Mouse (Mus musculus): ENCODE measurements around the gene Syce1. TPM values are rescaled to one million over a fixed set of nuclear protein-coding genes. Genes with fewer than 3 reads are reported as not detected.

The Syce1 gene
- polyA plus RNA-seq, 1 experiment from 2014 or later, result not detected

- no peak for ATAC-seq (ENCODE audit: insufficient number of reproducible peaks, insufficient read depth, low FRiP score, low read depth)
- no peak within 1 kb of the TSS for H3K9ac ChIP-seq (ENCODE audit: low read length)
- H3K36me3 ChIP-seq (ENCODE audit: control insufficient read depth, insufficient read depth, low read length), result no peaks in the 10 kb centered on the region
- no peak within 1 kb of the TSS for H3K4me3 ChIP-seq (ENCODE audit: control insufficient read depth in 1 of 2, insufficient read depth in 1 of 2, low read depth in 1 of 2, low read length in 2 of 2)
- no peaks in the 10 kb centered on the region for H3K9me3 ChIP-seq (ENCODE audit: control insufficient read depth, low read length)
- H3K4me1 ChIP-seq (ENCODE audit: control insufficient read depth in 2 of 2, insufficient read depth in 2 of 2, low read length in 2 of 2), result no peaks in the 10 kb centered on the region
- 84% methylated on average over 7 of the region's 7 CpGs for WGBS
- no peak within 1 kb of the TSS for H3K27ac ChIP-seq (replicated peaks in 1 of 2; ENCODE audit: control insufficient read depth in 1 of 2, insufficient read depth in 1 of 2, low read depth in 2 of 2, low read length in 2 of 2)
- no peak within 1 kb of the TSS for H3K4me2 ChIP-seq (ENCODE audit: low read length)
- no peaks in the 10 kb centered on the region for H3K27me3 ChIP-seq (ENCODE audit: control insufficient read depth, insufficient read depth, low read length)
These were observed 24.1 kb downstream of the Syce1 start, which contains the start of gene Cyp2e1 for GRCm38 (mm10) chr7:140763447-140764020. Cyp2e1 (plus strand) TSS chr7:140763739.

- H3K4me1 ChIP-seq (ENCODE audit: control insufficient read depth in 2 of 2, insufficient read depth in 2 of 2, low read length in 2 of 2), result no peaks in the 10 kb centered on the region
- H3K36me3 ChIP-seq (ENCODE audit: control insufficient read depth, insufficient read depth, low read length), result no peaks in the 10 kb centered on the region
- no peak overlapping the region for H3K4me2 ChIP-seq (ENCODE audit: low read length)
- no peak overlapping the region for H3K27ac ChIP-seq (replicated peaks in 1 of 2; ENCODE audit: control insufficient read depth in 1 of 2, insufficient read depth in 1 of 2, low read depth in 2 of 2, low read length in 2 of 2)
- no peaks in the 10 kb centered on the region for H3K9me3 ChIP-seq (ENCODE audit: control insufficient read depth, low read length)
- no peak overlapping the region for H3K9ac ChIP-seq (ENCODE audit: low read length)
- no peak overlapping the region for H3K4me3 ChIP-seq (ENCODE audit: control insufficient read depth in 1 of 2, insufficient read depth in 1 of 2, low read depth in 1 of 2, low read length in 2 of 2)
- no peak for ATAC-seq (ENCODE audit: insufficient number of reproducible peaks, insufficient read depth, low FRiP score, low read depth)
- no peaks in the 10 kb centered on the region for H3K27me3 ChIP-seq (ENCODE audit: control insufficient read depth, insufficient read depth, low read length)
These were observed 27.0 kb downstream of the Syce1 start for GRCm38 (mm10) chr7:140760647-140761046.

- peak; percentile 73; the same call in 1 of the 2 replicates for ATAC-seq (ENCODE audit: insufficient number of reproducible peaks, insufficient read depth, low FRiP score, low read depth)
- no peak overlapping the region for H3K4me2 ChIP-seq (ENCODE audit: low read length)
- no peaks in the 10 kb centered on the region for H3K27me3 ChIP-seq (ENCODE audit: control insufficient read depth, insufficient read depth, low read length)
- H3K27ac ChIP-seq (replicated peaks in 1 of 2; ENCODE audit: control insufficient read depth in 1 of 2, insufficient read depth in 1 of 2, low read depth in 2 of 2, low read length in 2 of 2), result no peak overlapping the region
- H3K4me3 ChIP-seq (ENCODE audit: control insufficient read depth in 1 of 2, insufficient read depth in 1 of 2, low read depth in 1 of 2, low read length in 2 of 2), result no peak overlapping the region
- peaks cover 4% of the 10 kb centered on the region for H3K9me3 ChIP-seq (ENCODE audit: control insufficient read depth, low read length)
- H3K9ac ChIP-seq (ENCODE audit: low read length), result no peak overlapping the region
- H3K4me1 ChIP-seq (ENCODE audit: control insufficient read depth in 2 of 2, insufficient read depth in 2 of 2, low read length in 2 of 2), result no peaks in the 10 kb centered on the region
- H3K36me3 ChIP-seq (ENCODE audit: control insufficient read depth, insufficient read depth, low read length), result no peaks in the 10 kb centered on the region
- WGBS, result 63% methylated on average over 4 of the region's 4 CpGs
These were observed 31.3 kb downstream of the Syce1 start for GRCm38 (mm10) chr7:140756151-140756854.

- Histone ChIP-seq H3K9me3 (ENCODE audit: control insufficient read depth, low read length) (peaks cover 4% of the 10 kb centered on the region), H3K27me3 (ENCODE audit: control insufficient read depth, insufficient read depth, low read length) (no peaks in the 10 kb centered on the region), H3K9ac (ENCODE audit: low read length) (no peak overlapping the region), H3K4me2 (ENCODE audit: low read length) (no peak overlapping the region), H3K4me1 (ENCODE audit: control insufficient read depth in 2 of 2, insufficient read depth in 2 of 2, low read length in 2 of 2) (no peaks in the 10 kb centered on the region), H3K27ac (replicated peaks in 1 of 2; ENCODE audit: control insufficient read depth in 1 of 2, insufficient read depth in 1 of 2, low read depth in 2 of 2, low read length in 2 of 2) (no peak overlapping the region), H3K4me3 (ENCODE audit: control insufficient read depth in 1 of 2, insufficient read depth in 1 of 2, low read depth in 1 of 2, low read length in 2 of 2) (no peak overlapping the region), H3K36me3 (ENCODE audit: control insufficient read depth, insufficient read depth, low read length) (no peaks in the 10 kb centered on the region)
- ATAC-seq (ENCODE audit: insufficient number of reproducible peaks, insufficient read depth, low FRiP score, low read depth), result no peak
These were observed 33.1 kb downstream of the Syce1 start for GRCm38 (mm10) chr7:140754556-140754955.

GRCm38 (mm10) chr7:140748827-140749160 lies 38.9 kb downstream of the Syce1 start:
- H3K4me1 ChIP-seq (ENCODE audit: control insufficient read depth in 2 of 2, insufficient read depth in 2 of 2, low read length in 2 of 2), result no peaks in the 10 kb centered on the region
- H3K27ac ChIP-seq (replicated peaks in 1 of 2; ENCODE audit: control insufficient read depth in 1 of 2, insufficient read depth in 1 of 2, low read depth in 2 of 2, low read length in 2 of 2), result no peak overlapping the region
- H3K36me3 ChIP-seq (ENCODE audit: control insufficient read depth, insufficient read depth, low read length), result no peaks in the 10 kb centered on the region
- no peak overlapping the region for H3K4me3 ChIP-seq (ENCODE audit: control insufficient read depth in 1 of 2, insufficient read depth in 1 of 2, low read depth in 1 of 2, low read length in 2 of 2)
- no peaks in the 10 kb centered on the region for H3K27me3 ChIP-seq (ENCODE audit: control insufficient read depth, insufficient read depth, low read length)
- H3K4me2 ChIP-seq (ENCODE audit: low read length), result no peak overlapping the region
- WGBS, result 61% methylated on average over 3 of the region's 3 CpGs
- no peaks in the 10 kb centered on the region; the same call in 1 of the 2 replicates for H3K9me3 ChIP-seq (ENCODE audit: control insufficient read depth, low read length)
- no peak overlapping the region for H3K9ac ChIP-seq (ENCODE audit: low read length)
- no peak for ATAC-seq (ENCODE audit: insufficient number of reproducible peaks, insufficient read depth, low FRiP score, low read depth)

- Histone ChIP-seq H3K9me3 (ENCODE audit: control insufficient read depth, low read length) (no peaks in the 10 kb centered on the region), H3K27me3 (ENCODE audit: control insufficient read depth, insufficient read depth, low read length) (no peaks in the 10 kb centered on the region), H3K27ac (replicated peaks in 1 of 2; ENCODE audit: control insufficient read depth in 1 of 2, insufficient read depth in 1 of 2, low read depth in 2 of 2, low read length in 2 of 2) (no peak overlapping the region), H3K36me3 (ENCODE audit: control insufficient read depth, insufficient read depth, low read length) (no peaks in the 10 kb centered on the region), H3K9ac (ENCODE audit: low read length) (no peak overlapping the region), H3K4me1 (ENCODE audit: control insufficient read depth in 2 of 2, insufficient read depth in 2 of 2, low read length in 2 of 2) (no peaks in the 10 kb centered on the region), H3K4me3 (ENCODE audit: control insufficient read depth in 1 of 2, insufficient read depth in 1 of 2, low read depth in 1 of 2, low read length in 2 of 2) (no peak overlapping the region), H3K4me2 (ENCODE audit: low read length) (no peak overlapping the region)
- WGBS, result 71% methylated on average over 6 of the region's 6 CpGs
- ATAC-seq (ENCODE audit: insufficient number of reproducible peaks, insufficient read depth, low FRiP score, low read depth), result no peak
These were observed 39.4 kb downstream of the Syce1 start for GRCm38 (mm10) chr7:140748116-140748826.

GRCm38 (mm10) chr7:140747402-140747801 lies 40.2 kb downstream of the Syce1 start:
- 65% methylated on average over 3 of the region's 3 CpGs for WGBS
- Histone ChIP-seq H3K4me3 (ENCODE audit: control insufficient read depth in 1 of 2, insufficient read depth in 1 of 2, low read depth in 1 of 2, low read length in 2 of 2) (no peak overlapping the region), H3K9me3 (ENCODE audit: control insufficient read depth, low read length) (no peaks in the 10 kb centered on the region), H3K4me1 (ENCODE audit: control insufficient read depth in 2 of 2, insufficient read depth in 2 of 2, low read length in 2 of 2) (no peaks in the 10 kb centered on the region), H3K27ac (replicated peaks in 1 of 2; ENCODE audit: control insufficient read depth in 1 of 2, insufficient read depth in 1 of 2, low read depth in 2 of 2, low read length in 2 of 2) (no peak overlapping the region), H3K4me2 (ENCODE audit: low read length) (no peak overlapping the region), H3K27me3 (ENCODE audit: control insufficient read depth, insufficient read depth, low read length) (no peaks in the 10 kb centered on the region), H3K36me3 (ENCODE audit: control insufficient read depth, insufficient read depth, low read length) (no peaks in the 10 kb centered on the region), H3K9ac (ENCODE audit: low read length) (no peak overlapping the region)
- ATAC-seq (ENCODE audit: insufficient number of reproducible peaks, insufficient read depth, low FRiP score, low read depth), result no peak
